Mouse (Mus musculus): ENCODE measurements at regions not wholly inside any gene's neighbourhood (a gene's known extent, or its start where the extent isn't known, plus 50 kb on each side); places are given as distances from the start of the nearest gene placed in this dataset.

GRCm38 (mm10) chr8:86381977-86382376, 198.5 kb downstream of the Abcc12 start:
- no peak for TF ChIP-seq CTCF (IDR thresholded peaks at IDR 0.05; ENCODE audit: extremely low read depth, insufficient read length, insufficient replicate concordance, low read depth, low read length)
- no peak for TF ChIP-seq POLR2A (IDR thresholded peaks at IDR 0.05; ENCODE audit: low read depth, low read length)

All from small intestine, adult 2 months (tissue).